Mouse (Mus musculus): ENCODE data around the gene Gfpt1. TPM values are rescaled to one million over a fixed set of nuclear protein-coding genes. Genes with fewer than 3 reads are reported as not detected.

Gene Gfpt1
- 3.4 and 28.2 TPM in 2 replicates for polyA plus RNA-seq (2012; ENCODE audit: low replicate concordance)

GRCm38 (mm10) chr6:87042337-87043130 lies at the start of gene Gfpt1:
Gene Gfpt1 (plus strand): TSS chr6:87042846.

GRCm38 (mm10) chr6:87008887-87009286 lies 33.8 kb upstream of the Gfpt1 start, which contains the start of gene Nfu1:
Gene Nfu1 (plus strand): TSS chr6:87009236.

GRCm38 (mm10) chr6:87104123-87104796 lies 61.6 kb downstream of the Gfpt1 start, which contains the start of gene D6Ertd527e:
Gene D6Ertd527e (plus strand): TSS chr6:87104746.

Other genes starting within 250 kb of the Gfpt1 start
- gene Anxa4, start 249.3 kb upstream of the Gfpt1 start, polyA plus RNA-seq (2012; ENCODE audit: low replicate concordance) = 1.9 and 10.4 TPM in 2 replicates
- gene Aak1, start 193.3 kb upstream of the Gfpt1 start, polyA plus RNA-seq (2012; ENCODE audit: low replicate concordance) = 43.6 and 85.9 TPM in 2 replicates
- 41.7 and 71.7 TPM in 2 replicates for gene Nfu1, start 33.6 kb upstream of the Gfpt1 start, polyA plus RNA-seq (2012; ENCODE audit: low replicate concordance)
- gene D6Ertd527e, start 61.9 kb downstream of the Gfpt1 start, polyA plus RNA-seq (2012; ENCODE audit: low replicate concordance) = 0.38 and 0.69 TPM in 2 replicates

Data from hematopoietic multipotent progenitor cell, adult 10-12 weeks (in vitro differentiated cells).